Mouse (Mus musculus): Measurements from ENCODE around the gene Ptger2. TPM values are rescaled to one million over a fixed set of nuclear protein-coding genes. Genes with fewer than 3 reads are reported as not detected.

Ptger2 gene
- total and polyA plus RNA-seq, 2 experiments: 1.0 to 1.1 TPM

- Histone ChIP-seq H3K4me3 (ENCODE audit: insufficient read depth, low read depth, low read length) (no peak overlapping the region), H3K4me1 (ENCODE audit: control insufficient read depth, insufficient read depth, low read length) (no peaks in the 10 kb centered on the region; the same call in 1 of the 2 replicates), H3K36me3 (ENCODE audit: control insufficient read depth, insufficient read depth, low read length) (no peaks in the 10 kb centered on the region), H3K27ac (replicated peaks; ENCODE audit: insufficient read depth, low read depth, low read length) (no peak overlapping the region), H3K9ac (ENCODE audit: low read depth, low read length) (no peak overlapping the region), H3K79me2 (ENCODE audit: control insufficient read depth, insufficient read depth, low read length) (no peaks in the 10 kb centered on the region), H3K27me3 (ENCODE audit: control insufficient read depth, insufficient read depth, low read length) (no peaks in the 10 kb centered on the region; the same call in 1 of the 2 replicates)
- WGBS: 88% methylated on average over 7 of the region's 7 CpGs
- TF ChIP-seq CTCF (IDR thresholded peaks at IDR 0.05; ENCODE audit: low read depth, low read length) (no peak), POLR2A (IDR thresholded peaks at IDR 0.05; ENCODE audit: extremely low read depth, insufficient read depth, low read length) (no peak)
- DNase-seq (ENCODE audit: extremely low read depth, low read depth, low spot score): no peak
These were observed 63.1 kb downstream of the Ptger2 start for GRCm38 (mm10) chr14:45051116-45051515.

Other genes with a start within 250 kb of the Ptger2 start
- not detected in 2 replicates for gene Gm8267, start 237.9 kb upstream of the Ptger2 start, total RNA-seq (2014; rRNA removed)
- gene Gm8267, start 237.9 kb upstream of the Ptger2 start, polyA plus RNA-seq (2012; rRNA removed): not detected in 2 replicates
- not detected in 2 replicates for gene Ptgdr, start 128.8 kb upstream of the Ptger2 start, total RNA-seq (2014; rRNA removed)
- not detected in 2 replicates for gene Ptgdr, start 128.8 kb upstream of the Ptger2 start, polyA plus RNA-seq (2012; rRNA removed)
- 0.81 and 1.6 TPM in 2 replicates for gene Gpr137c, start 231.5 kb downstream of the Ptger2 start, total RNA-seq (2014; rRNA removed)
- gene Gpr137c, start 231.5 kb downstream of the Ptger2 start, polyA plus RNA-seq (2012; rRNA removed): 1.2 and 3.3 TPM in 2 replicates
- 8.2 and 10.3 TPM in 2 replicates for gene Txndc16, start 232.1 kb downstream of the Ptger2 start, total RNA-seq (2014; rRNA removed)
- gene Txndc16, start 232.1 kb downstream of the Ptger2 start, polyA plus RNA-seq (2012; rRNA removed): 0.81 and 0.96 TPM in 2 replicates